Mouse (Mus musculus) midbrain, embryonic 10.5 days (tissue): ENCODE measurements around the gene Nat10. TPM values are rescaled to one million over a fixed set of nuclear protein-coding genes. Genes with fewer than 3 reads are reported as not detected.

Source experiments
- polyA plus RNA-seq: library from polyadenylated mRNA; unstranded; fragments of >200 nt; fragmentation: Nextera tagmentation; extraction: Ambion mirVana; gene quantifications from 2 replicates; pipeline ENCODE4 v1.2.1, GENCODE M21; 2016

Nat10 gene
- polyA plus RNA-seq, 1 experiment from 2014 or later: 33.6 TPM

Other genes starting within 250 kb of the Nat10 start
- 11.5 and 14.9 TPM in 2 replicates for gene Abtb2, start 195.0 kb downstream of the Nat10 start, polyA plus RNA-seq
- gene Caprin1, start 36.4 kb upstream of the Nat10 start, polyA plus RNA-seq: 508 and 536 TPM in 2 replicates
- gene Lmo2, start 196.7 kb upstream of the Nat10 start, polyA plus RNA-seq: 18.7 and 19.3 TPM in 2 replicates